Mouse (Mus musculus) stomach, embryonic 15.5 days (tissue): ENCODE data around the gene Col4a1. TPM values are rescaled to one million over a fixed set of nuclear protein-coding genes. Genes with fewer than 3 reads are reported as not detected.

ENCODE experiments used
- ATAC-seq: fragments of 200-750 bp; cut with Nextera tagmentation; 2 replicates; pipeline ENCODE4 v1.8.0; 2017; ENCODE audit warnings: low read depth, moderate number of reproducible peaks, moderate TSS enrichment; ENCODE audit not compliant: insufficient read depth, low FRiP score
- H3K27ac ChIP-seq: fragments of 300-500 bp; sonication (generic); 2 replicates; pipeline ENCODE4 v1.5.1; 2015; ENCODE audit warnings: mild to moderate bottlenecking, inconsistent platforms
- H3K27me3 ChIP-seq: fragments of 300-500 bp; sonication (generic); replicated peaks from 2 replicates; pipeline ENCODE4 v1.6.1; 2015; ENCODE audit warnings: inconsistent platforms
- H3K36me3 ChIP-seq: fragments of 300-500 bp; sonication (generic); 2 replicates; pipeline ENCODE4 v1.6.1; 2015; ENCODE audit warnings: inconsistent platforms
- H3K4me1 ChIP-seq: fragments of 300-500 bp; sonication (generic); 2 replicates; pipeline ENCODE4 v1.6.1; 2015; ENCODE audit warnings: inconsistent platforms
- H3K4me2 ChIP-seq: fragments of 300-500 bp; sonication (generic); 2 replicates; pipeline ENCODE4 v1.6.1; 2015; ENCODE audit warnings: mild to moderate bottlenecking, inconsistent platforms
- H3K4me3 ChIP-seq: fragments of 300-500 bp; sonication (generic); replicated peaks from 2 replicates; pipeline ENCODE4 v1.5.1; 2015; ENCODE audit warnings: inconsistent platforms
- H3K9ac ChIP-seq: fragments of 300-500 bp; sonication (generic); 2 replicates; pipeline ENCODE4 v1.6.1; 2015; ENCODE audit warnings: inconsistent platforms
- H3K9me3 ChIP-seq: fragments of 300-500 bp; sonication (generic); 2 replicates; pipeline ENCODE4 v1.6.1; 2016; ENCODE audit warnings: inconsistent platforms
- WGBS: fragments of 180-500 bp; shearing (Covaris S2); methylation state at CpG from one replicate; pipeline ENCODE4 v1.1.7; 2015; 5-methylcytosine and 5-hydroxymethylcytosine counted together
- polyA plus RNA-seq: library from polyadenylated mRNA; unstranded; fragments of >200 nt; fragmentation: Nextera tagmentation; extraction: Ambion mirVana; gene quantifications from 2 replicates; pipeline ENCODE4 v1.2.1, GENCODE M21; 2015

Col4a1 gene
- polyA plus RNA-seq, 1 experiment from 2014 or later, result 191 TPM

GRCm38 (mm10) chr8:11206509-11206908, 106.1 kb downstream of the Col4a1 start:
- Histone ChIP-seq H3K36me3 (peaks cover 15% of the 10 kb centered on the region; the same call in 1 of the 2 replicates), H3K9ac (no peak overlapping the region), H3K4me1 (no peaks in the 10 kb centered on the region), H3K27me3 (no peaks in the 10 kb centered on the region), H3K27ac (no peak overlapping the region), H3K9me3 (no peaks in the 10 kb centered on the region), H3K4me3 (no peak overlapping the region), H3K4me2 (no peak overlapping the region)
- no peak for ATAC-seq
- WGBS, result 71% methylated on average over 8 of the region's 8 CpGs

- no peak for ATAC-seq
- Histone ChIP-seq H3K9ac (no peak overlapping the region), H3K4me2 (no peak overlapping the region), H3K36me3 (peaks cover 17% of the 10 kb centered on the region; the same call in 1 of the 2 replicates), H3K9me3 (no peaks in the 10 kb centered on the region), H3K4me1 (no peaks in the 10 kb centered on the region), H3K27ac (no peak overlapping the region), H3K27me3 (no peaks in the 10 kb centered on the region), H3K4me3 (no peak overlapping the region)
- WGBS, result 78% methylated on average over 9 of the region's 9 CpGs
Measured at GRCm38 (mm10) chr8:11205532-11205931, 107.1 kb downstream of the Col4a1 start.

GRCm38 (mm10) chr8:11203260-11204110, 109.1 kb downstream of the Col4a1 start:
- H3K27ac ChIP-seq, result no peak overlapping the region
- no peak for ATAC-seq
- no peak overlapping the region for H3K9ac ChIP-seq
- no peaks in the 10 kb centered on the region for H3K4me1 ChIP-seq
- no peak overlapping the region for H3K4me2 ChIP-seq
- H3K4me3 ChIP-seq, result no peak overlapping the region
- H3K9me3 ChIP-seq, result no peaks in the 10 kb centered on the region
- WGBS, result 75% methylated on average over 12 of the region's 12 CpGs
- H3K36me3 ChIP-seq, result peaks cover 14% of the 10 kb centered on the region; the same call in 1 of the 2 replicates
- H3K27me3 ChIP-seq, result no peaks in the 10 kb centered on the region

GRCm38 (mm10) chr8:11198650-11199049, 114.0 kb downstream of the Col4a1 start:
- ATAC-seq, result no peak; the same call in 1 of the 2 replicates
- Histone ChIP-seq H3K36me3 (peaks cover 10% of the 10 kb centered on the region; the same call in 1 of the 2 replicates), H3K4me3 (no peak overlapping the region), H3K4me1 (no peaks in the 10 kb centered on the region), H3K4me2 (no peak overlapping the region), H3K9me3 (no peaks in the 10 kb centered on the region), H3K9ac (no peak overlapping the region), H3K27me3 (no peaks in the 10 kb centered on the region), H3K27ac (no peak overlapping the region)
- 61% methylated on average over 7 of the region's 7 CpGs for WGBS

- no peak overlapping the region for H3K4me2 ChIP-seq
- no peak overlapping the region for H3K9ac ChIP-seq
- H3K36me3 ChIP-seq, result peaks cover 10% of the 10 kb centered on the region; the same call in 1 of the 2 replicates
- WGBS, result 76% methylated on average over 3 of the region's 3 CpGs
- ATAC-seq, result no peak
- H3K4me1 ChIP-seq, result peaks cover 4% of the 10 kb centered on the region; the same call in 1 of the 2 replicates
- H3K27ac ChIP-seq, result no peak overlapping the region
- no peaks in the 10 kb centered on the region for H3K27me3 ChIP-seq
- H3K9me3 ChIP-seq, result no peaks in the 10 kb centered on the region
- H3K4me3 ChIP-seq, result no peak overlapping the region
Measured at GRCm38 (mm10) chr8:11197988-11198387, 114.6 kb downstream of the Col4a1 start.

- Histone ChIP-seq H3K4me3 (no peak overlapping the region), H3K27me3 (no peaks in the 10 kb centered on the region), H3K9me3 (no peaks in the 10 kb centered on the region), H3K36me3 (0 out of 2 replicates have a peak, but pooled peaks cover 5% of the 10 kb centered on the region), H3K4me2 (no peak overlapping the region), H3K4me1 (peaks cover 4% of the 10 kb centered on the region; the same call in 1 of the 2 replicates), H3K27ac (no peak overlapping the region), H3K9ac (no peak overlapping the region)
- 82% methylated on average over 11 of the region's 11 CpGs for WGBS
- no peak for ATAC-seq
Measured at GRCm38 (mm10) chr8:11197261-11197660, 115.4 kb downstream of the Col4a1 start.

GRCm38 (mm10) chr8:11192719-11193324, 119.8 kb downstream of the Col4a1 start:
- WGBS, result 23% methylated on average over 12 of the region's 12 CpGs
- H3K9ac ChIP-seq, result no peak overlapping the region
- H3K36me3 ChIP-seq, result no peaks in the 10 kb centered on the region
- no peaks in the 10 kb centered on the region for H3K9me3 ChIP-seq
- peaks cover 9% of the 10 kb centered on the region for H3K4me1 ChIP-seq
- H3K27me3 ChIP-seq, result peaks cover 8% of the 10 kb centered on the region
- H3K4me2 ChIP-seq, result no peak overlapping the region
- H3K27ac ChIP-seq, result no peak overlapping the region
- ATAC-seq, result no peak
- H3K4me3 ChIP-seq, result no peak overlapping the region

GRCm38 (mm10) chr8:11187581-11188271, 124.9 kb downstream of the Col4a1 start:
- WGBS, result under 1% methylated on average over 46 of the region's 46 CpGs
- Histone ChIP-seq H3K4me1 (peaks cover 7% of the 10 kb centered on the region; the same call in 1 of the 2 replicates), H3K27ac (no peak overlapping the region), H3K9ac (no peak overlapping the region), H3K4me2 (peak overlapping the region; percentile 80), H3K36me3 (no peaks in the 10 kb centered on the region), H3K4me3 (peak overlapping the region; percentile 38), H3K27me3 (peaks cover 10% of the 10 kb centered on the region), H3K9me3 (no peaks in the 10 kb centered on the region)
- ATAC-seq, result no peak; the same call in 1 of the 2 replicates

- H3K36me3 ChIP-seq, result no peaks in the 10 kb centered on the region
- no peak overlapping the region for H3K27ac ChIP-seq
- no peak overlapping the region for H3K4me2 ChIP-seq
- no peak overlapping the region for H3K4me3 ChIP-seq
- ATAC-seq, result no peak
- H3K27me3 ChIP-seq, result peaks cover 10% of the 10 kb centered on the region
- WGBS, result 43% methylated on average over 4 of the region's 4 CpGs
- H3K9me3 ChIP-seq, result no peaks in the 10 kb centered on the region
- H3K4me1 ChIP-seq, result peaks cover 10% of the 10 kb centered on the region; the same call in 1 of the 2 replicates
- no peak overlapping the region for H3K9ac ChIP-seq
Measured at GRCm38 (mm10) chr8:11186456-11186855, 126.2 kb downstream of the Col4a1 start.

GRCm38 (mm10) chr8:11185672-11186071, 127.0 kb downstream of the Col4a1 start:
- H3K27ac ChIP-seq, result no peak overlapping the region
- WGBS, result 96% methylated on average over 2 of the region's 2 CpGs
- no peak overlapping the region for H3K9ac ChIP-seq
- H3K4me3 ChIP-seq, result no peak overlapping the region
- no peak overlapping the region for H3K4me2 ChIP-seq
- no peaks in the 10 kb centered on the region for H3K36me3 ChIP-seq
- H3K27me3 ChIP-seq, result peaks cover 10% of the 10 kb centered on the region
- H3K9me3 ChIP-seq, result no peaks in the 10 kb centered on the region
- no peak for ATAC-seq
- H3K4me1 ChIP-seq, result peaks cover 10% of the 10 kb centered on the region; the same call in 1 of the 2 replicates

GRCm38 (mm10) chr8:11183611-11184031, 129.0 kb downstream of the Col4a1 start:
- H3K9me3 ChIP-seq, result no peaks in the 10 kb centered on the region
- H3K27ac ChIP-seq, result no peak overlapping the region
- H3K27me3 ChIP-seq, result peaks cover 10% of the 10 kb centered on the region
- no peak overlapping the region for H3K9ac ChIP-seq
- WGBS, result 44% methylated on average over 9 of the region's 9 CpGs
- no peak for ATAC-seq
- no peaks in the 10 kb centered on the region for H3K36me3 ChIP-seq
- no peak overlapping the region for H3K4me2 ChIP-seq
- peaks cover 10% of the 10 kb centered on the region; the same call in 1 of the 2 replicates for H3K4me1 ChIP-seq
- H3K4me3 ChIP-seq, result no peak overlapping the region
